Mouse (Mus musculus): ENCODE data around the gene Astn2.

DNA sequence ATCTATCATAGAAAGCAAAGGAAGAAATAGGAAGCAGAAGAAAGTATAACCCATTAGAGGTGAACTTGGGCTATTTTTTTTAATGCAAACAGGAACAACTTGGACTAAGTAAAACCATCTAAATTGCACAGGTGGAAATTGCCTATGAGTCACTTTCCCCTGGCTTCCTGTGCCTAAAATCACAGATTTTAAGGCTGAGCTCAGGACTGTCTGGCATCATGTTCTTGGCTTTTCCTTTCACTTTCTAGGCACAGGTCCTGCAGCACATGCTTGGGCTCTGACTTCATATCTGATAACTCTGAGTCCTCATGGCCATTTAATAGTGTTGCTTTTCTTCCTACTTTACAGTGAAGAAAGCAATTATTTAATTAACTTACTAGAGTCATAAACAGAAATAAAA is 161.7 kb downstream of the Astn2 start:
- TF ChIP-seq POLR2A (IDR thresholded peaks at IDR 0.05; ENCODE audit: extremely low read depth, insufficient read depth, low read length) (no peak), CTCF (IDR thresholded peaks at IDR 0.05; ENCODE audit: low read depth, low read length) (no peak)

Measured in liver, adult 2 months (tissue).